Mouse (Mus musculus) C2C12 (cell line): Measurements from ENCODE around the gene Mvp. TPM values are rescaled to one million over a fixed set of nuclear protein-coding genes. Genes with fewer than 3 reads are reported as not detected.

Source experiments
- H3K27me3 ChIP-seq: one replicate; pipeline ENCODE4 v1.6.1; 2011; ENCODE audit not compliant: control insufficient read depth, insufficient read depth, insufficient read length
- H3K36me3 ChIP-seq: one replicate; pipeline ENCODE4 v1.6.1; 2011; ENCODE audit not compliant: control insufficient read depth, insufficient read depth
- H3K4me3 ChIP-seq: one replicate; pipeline ENCODE4 v1.5.1; 2011; ENCODE audit warnings: mild to moderate bottlenecking, control low read depth; ENCODE audit not compliant: poor library complexity, insufficient read depth, severe bottlenecking
- H3K79me2 ChIP-seq: one replicate; pipeline ENCODE4 v1.6.1; 2011; ENCODE audit not compliant: control insufficient read depth, insufficient read depth
- H3K79me3 ChIP-seq: one replicate; pipeline ENCODE4 v1.6.1; 2011; ENCODE audit warnings: low read depth, control low read depth
- H3ac ChIP-seq: one replicate; pipeline ENCODE3; 2011; ENCODE audit warnings: low read depth; ENCODE audit not compliant: control insufficient read depth, insufficient read length
- CEBPB ChIP-seq: IDR thresholded peaks from one replicate; pipeline ENCODE4 v1.6.1; 2011; ENCODE audit warnings: low read depth, mild to moderate bottlenecking, control low read depth, moderate library complexity
- CTCF ChIP-seq: IDR thresholded peaks from one replicate; pipeline ENCODE4 v1.5.1; 2011; ENCODE audit not compliant: control insufficient read depth, insufficient read depth, insufficient read length
- FOSL1 ChIP-seq: IDR thresholded peaks from one replicate; pipeline ENCODE4 v1.8.0; 2011; ENCODE audit warnings: mild to moderate bottlenecking, low read length; ENCODE audit not compliant: poor library complexity, insufficient read depth, severe bottlenecking
- MAX ChIP-seq: IDR thresholded peaks from one replicate; pipeline ENCODE4 v1.6.1; 2011; ENCODE audit warnings: mild to moderate bottlenecking, control low read depth
- MYOD1 ChIP-seq: IDR thresholded peaks from one replicate; pipeline ENCODE4 v1.6.1; 2011; ENCODE audit warnings: low read depth; ENCODE audit not compliant: control insufficient read depth, insufficient read length
- MYOG ChIP-seq: IDR thresholded peaks from one replicate; pipeline ENCODE4 v1.6.1; 2011; ENCODE audit not compliant: control insufficient read depth, insufficient read length; ENCODE audit errors: extremely low read depth
- USF1 ChIP-seq: IDR thresholded peaks from one replicate; pipeline ENCODE4 v1.6.1; 2011; ENCODE audit warnings: low read depth, mild to moderate bottlenecking, control low read depth, moderate library complexity
- polyA plus RNA-seq: library from polyadenylated mRNA; unstranded; fragments of >200 nt; fragmentation: generic; extraction: Trizol; gene quantifications from one replicate; pipeline ENCODE4 v1.2.1, GENCODE M21; 2012; ENCODE audit warnings: missing spikeins

Mvp gene
- polyA plus RNA-seq, 1 experiment: 32.7 TPM

GRCm38 (mm10) chr7:127016971-127017949, 2.8 kb upstream of the Mvp start, which contains the start of gene Pagr1a:
Pagr1a (minus strand) TSS chr7:127017352.
- Histone ChIP-seq H3K27me3 (no peaks in the 10 kb centered on the region), H3ac (peak within 1 kb of the TSS; percentile 62), H3K79me3 (peaks cover 18% of the 10 kb centered on the region), H3K79me2 (peaks cover 33% of the 10 kb centered on the region), H3K4me3 (peak within 1 kb of the TSS; percentile 51), H3K36me3 (peaks cover 18% of the 10 kb centered on the region)
- TF ChIP-seq MYOD1 (no peak), CTCF (peak; percentile 76)

- Histone ChIP-seq H3K27me3 (no peaks in the 10 kb centered on the region), H3K79me3 (peaks cover 18% of the 10 kb centered on the region), H3K79me2 (peaks cover 39% of the 10 kb centered on the region), H3K36me3 (peaks cover 15% of the 10 kb centered on the region), H3ac (peak overlapping the region; percentile 62), H3K4me3 (peak overlapping the region; percentile 51)
- TF ChIP-seq MAX (no peak), MYOG (no peak)
These were observed 2.1 kb upstream of the Mvp start for GRCm38 (mm10) chr7:127016486-127016938.

GRCm38 (mm10) chr7:127016481-127016485, 1.9 kb upstream of the Mvp start, which contains the start of gene Pagr1b:
Pagr1b (minus strand) TSS chr7:127016484.
- TF ChIP-seq MAX (no peak), USF1 (no peak), FOSL1 (no peak)
- peaks cover 15% of the 10 kb centered on the region for H3K36me3 ChIP-seq
- H3K79me2 ChIP-seq: peaks cover 39% of the 10 kb centered on the region
- no peaks in the 10 kb centered on the region for H3K27me3 ChIP-seq
- peaks cover 18% of the 10 kb centered on the region for H3K79me3 ChIP-seq
- H3K4me3 ChIP-seq: peak within 1 kb of the TSS; percentile 51
- peak within 1 kb of the TSS; percentile 62 for H3ac ChIP-seq

GRCm38 (mm10) chr7:127016081-127016480, 1.7 kb upstream of the Mvp start:
- H3ac ChIP-seq: peak overlapping the region; percentile 62
- H3K27me3 ChIP-seq: no peaks in the 10 kb centered on the region
- peaks cover 39% of the 10 kb centered on the region for H3K79me2 ChIP-seq
- TF ChIP-seq MYOG: no peak
- TF ChIP-seq MAX: no peak
- TF ChIP-seq CEBPB: no peak
- no peak for TF ChIP-seq MYOD1
- TF ChIP-seq USF1: no peak
- TF ChIP-seq FOSL1: no peak
- TF ChIP-seq CTCF: no peak
- peaks cover 15% of the 10 kb centered on the region for H3K36me3 ChIP-seq
- peaks cover 18% of the 10 kb centered on the region for H3K79me3 ChIP-seq
- peak overlapping the region; percentile 51 for H3K4me3 ChIP-seq

- peak overlapping the region; percentile 53 for H3ac ChIP-seq
- H3K27me3 ChIP-seq: no peaks in the 10 kb centered on the region
- H3K79me2 ChIP-seq: peaks cover 39% of the 10 kb centered on the region
- no peak overlapping the region for H3K4me3 ChIP-seq
- peaks cover 15% of the 10 kb centered on the region for H3K36me3 ChIP-seq
- no peak for TF ChIP-seq CTCF
- H3K79me3 ChIP-seq: peaks cover 19% of the 10 kb centered on the region
These were observed 572 bp upstream of the Mvp start for GRCm38 (mm10) chr7:127014993-127015392.

GRCm38 (mm10) chr7:127013385-127013784, 1.0 kb downstream of the Mvp start:
- peaks cover 15% of the 10 kb centered on the region for H3K36me3 ChIP-seq
- no peak overlapping the region for H3K4me3 ChIP-seq
- peaks cover 19% of the 10 kb centered on the region for H3K79me3 ChIP-seq
- TF ChIP-seq CEBPB (no peak), MAX (no peak), USF1 (no peak), MYOG (no peak), FOSL1 (no peak), CTCF (no peak), MYOD1 (no peak)
- H3K79me2 ChIP-seq: peaks cover 39% of the 10 kb centered on the region
- no peaks in the 10 kb centered on the region for H3K27me3 ChIP-seq
- H3ac ChIP-seq: no peak overlapping the region

GRCm38 (mm10) chr7:127012845-127013244, 1.6 kb downstream of the Mvp start:
- Histone ChIP-seq H3K27me3 (no peaks in the 10 kb centered on the region), H3K4me3 (no peak overlapping the region), H3ac (no peak overlapping the region), H3K79me3 (peaks cover 19% of the 10 kb centered on the region), H3K36me3 (peaks cover 15% of the 10 kb centered on the region), H3K79me2 (peaks cover 39% of the 10 kb centered on the region)
- TF ChIP-seq MYOG (no peak), MYOD1 (no peak), USF1 (no peak), CEBPB (no peak), FOSL1 (no peak), MAX (no peak), CTCF (no peak)
